Mouse (Mus musculus): ENCODE data around the gene Pccb.

- TF ChIP-seq CTCF (IDR thresholded peaks at IDR 0.05; ENCODE audit: extremely low read depth, insufficient read depth, insufficient read length, insufficient replicate concordance) (no peak), POLR2A (IDR thresholded peaks at IDR 0.05; ENCODE audit: low read depth, low read length) (no peak)
These were observed 43.4 kb downstream of the Pccb start for GRCm38 (mm10) chr9:100991321-100991720.
